Mouse (Mus musculus): ENCODE measurements around the gene Adora2a. TPM values are rescaled to one million over a fixed set of nuclear protein-coding genes. Genes with fewer than 3 reads are reported as not detected.
"Not testable (repeated sequence)": the region's sequence is repeated elsewhere in the genome, so short reads cannot be mapped to it uniquely, and the experiment has no call there.

Adora2a gene
- polyA plus RNA-seq, 1 experiment from 2014 or later: 3.0 TPM

DNA sequence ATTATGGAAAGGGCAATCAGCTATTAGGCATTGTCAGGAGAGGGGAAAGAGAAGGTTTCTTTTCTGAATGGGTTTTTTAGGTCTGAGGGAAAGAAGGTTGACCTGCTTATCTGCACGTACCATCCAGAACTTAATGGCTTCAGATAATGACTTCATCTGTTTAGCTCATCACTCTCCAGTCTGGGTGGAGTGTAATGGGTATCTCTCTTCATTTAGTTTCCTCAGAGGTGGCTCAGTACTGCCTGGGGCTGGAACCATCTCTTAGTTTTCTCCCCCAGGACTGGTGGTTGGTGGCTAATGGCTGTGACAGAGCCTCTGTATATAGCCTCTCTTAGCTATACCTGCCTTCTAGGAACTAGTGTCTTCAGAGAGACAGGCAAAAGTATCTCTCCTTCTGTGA is 25.3 kb upstream of the Adora2a start:
- DNase-seq (ENCODE audit: low spot score): no peak
- WGBS: 77% methylated on average over 1 of the region's 1 CpGs
- Histone ChIP-seq H3K4me2 (ENCODE audit: low read length) (no peak overlapping the region), H3K27ac (ENCODE audit: low read depth) (no peak overlapping the region), H3K36me3 (ENCODE audit: control insufficient read depth, insufficient read depth, low read length) (peaks cover 56% of the 10 kb centered on the region), H3K4me3 (ENCODE audit: low read depth, low read length) (no peak overlapping the region), H3K9me3 (ENCODE audit: control insufficient read depth, low read length) (no peaks in the 10 kb centered on the region), H3K4me1 (replicated peaks; ENCODE audit: control insufficient read depth, insufficient read depth, low read length) (no peaks in the 10 kb centered on the region), H3K27me3 (replicated peaks; ENCODE audit: control insufficient read depth, insufficient read depth, low read length) (no peaks in the 10 kb centered on the region), H3K9ac (ENCODE audit: low read length) (no peak overlapping the region)
- no peak for ATAC-seq (replicated peaks; ENCODE audit: low FRiP score, low TSS enrichment, low read depth)

GRCm38 (mm10) chr10:75292206-75292605 is 24.5 kb upstream of the Adora2a start:
- ATAC-seq (replicated peaks; ENCODE audit: low FRiP score, low TSS enrichment, low read depth); H3K4me3 ChIP-seq (ENCODE audit: low read depth, low read length); H3K27ac ChIP-seq (ENCODE audit: low read depth); H3K4me1 ChIP-seq (replicated peaks; ENCODE audit: control insufficient read depth, insufficient read depth, low read length); H3K9me3 ChIP-seq (ENCODE audit: control insufficient read depth, low read length); H3K27me3 ChIP-seq (replicated peaks; ENCODE audit: control insufficient read depth, insufficient read depth, low read length); H3K4me2 ChIP-seq (ENCODE audit: low read length); H3K9ac ChIP-seq (ENCODE audit: low read length); DNase-seq (ENCODE audit: low spot score): not testable (repeated sequence)
- peaks cover 55% of the 10 kb centered on the region for H3K36me3 ChIP-seq (ENCODE audit: control insufficient read depth, insufficient read depth, low read length)
- 90% methylated on average over 8 of the region's 8 CpGs for WGBS

DNA sequence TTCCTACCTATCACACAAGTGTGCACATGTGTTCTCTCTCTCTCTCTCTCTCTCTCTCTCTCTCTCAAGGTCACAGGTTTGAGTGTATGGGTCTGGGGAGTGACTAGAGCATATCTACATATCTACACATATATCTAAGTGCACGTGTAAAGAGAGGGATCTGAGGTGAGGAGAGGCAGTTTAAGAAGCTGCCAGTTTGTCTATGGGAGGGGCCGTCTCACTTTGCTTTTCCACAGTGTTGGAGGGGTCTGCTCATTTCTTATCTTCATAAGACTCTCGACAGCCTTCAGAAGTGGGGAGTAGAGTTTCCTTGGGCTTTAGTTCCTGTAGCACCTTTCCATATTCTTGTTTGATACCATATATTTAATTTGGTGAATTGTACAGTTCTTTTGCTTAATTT is 23.4 kb upstream of the Adora2a start:
- ATAC-seq (replicated peaks; ENCODE audit: low FRiP score, low TSS enrichment, low read depth): no peak
- Histone ChIP-seq H3K9me3 (ENCODE audit: control insufficient read depth, low read length) (no peaks in the 10 kb centered on the region), H3K4me3 (ENCODE audit: low read depth, low read length) (no peak overlapping the region), H3K27ac (ENCODE audit: low read depth) (no peak overlapping the region), H3K9ac (ENCODE audit: low read length) (no peak overlapping the region), H3K36me3 (ENCODE audit: control insufficient read depth, insufficient read depth, low read length) (peaks cover 59% of the 10 kb centered on the region), H3K27me3 (replicated peaks; ENCODE audit: control insufficient read depth, insufficient read depth, low read length) (no peaks in the 10 kb centered on the region), H3K4me2 (ENCODE audit: low read length) (no peak overlapping the region), H3K4me1 (replicated peaks; ENCODE audit: control insufficient read depth, insufficient read depth, low read length) (no peaks in the 10 kb centered on the region)
- WGBS: 67% methylated on average over 3 of the region's 3 CpGs
- DNase-seq (ENCODE audit: low spot score): peak; percentile 15

DNA sequence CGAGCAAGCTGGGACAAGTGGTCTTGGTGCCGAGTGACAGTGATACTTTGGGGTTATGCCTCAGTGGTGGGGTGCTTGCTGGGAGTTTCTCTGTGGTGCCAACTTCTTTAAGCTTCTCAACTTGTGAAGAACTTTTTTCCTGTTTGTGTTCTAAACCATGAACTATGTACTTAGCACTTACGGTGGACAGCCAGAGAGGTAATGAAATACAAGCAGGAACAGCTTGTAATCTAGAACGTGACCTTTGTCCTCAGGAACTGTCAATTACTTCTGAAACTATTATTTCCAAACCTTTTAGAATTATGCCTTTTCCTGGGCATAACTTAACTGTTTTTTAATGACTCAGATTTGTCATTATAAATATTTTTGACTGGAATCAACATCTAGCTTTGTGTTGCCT is 22.3 kb upstream of the Adora2a start:
- H3K4me3 ChIP-seq (ENCODE audit: low read depth, low read length): no peak overlapping the region
- H3K4me2 ChIP-seq (ENCODE audit: low read length): no peak overlapping the region
- DNase-seq (ENCODE audit: low spot score): no peak
- H3K27ac ChIP-seq (ENCODE audit: low read depth): no peak overlapping the region
- no peaks in the 10 kb centered on the region for H3K9me3 ChIP-seq (ENCODE audit: control insufficient read depth, low read length)
- H3K36me3 ChIP-seq (ENCODE audit: control insufficient read depth, insufficient read depth, low read length): peaks cover 58% of the 10 kb centered on the region; the same call in 1 of the 2 replicates
- no peak overlapping the region for H3K9ac ChIP-seq (ENCODE audit: low read length)
- 72% methylated on average over 4 of the region's 4 CpGs for WGBS
- H3K27me3 ChIP-seq (replicated peaks; ENCODE audit: control insufficient read depth, insufficient read depth, low read length): no peaks in the 10 kb centered on the region
- H3K4me1 ChIP-seq (replicated peaks; ENCODE audit: control insufficient read depth, insufficient read depth, low read length): no peaks in the 10 kb centered on the region
- no peak for ATAC-seq (replicated peaks; ENCODE audit: low FRiP score, low TSS enrichment, low read depth)

DNA sequence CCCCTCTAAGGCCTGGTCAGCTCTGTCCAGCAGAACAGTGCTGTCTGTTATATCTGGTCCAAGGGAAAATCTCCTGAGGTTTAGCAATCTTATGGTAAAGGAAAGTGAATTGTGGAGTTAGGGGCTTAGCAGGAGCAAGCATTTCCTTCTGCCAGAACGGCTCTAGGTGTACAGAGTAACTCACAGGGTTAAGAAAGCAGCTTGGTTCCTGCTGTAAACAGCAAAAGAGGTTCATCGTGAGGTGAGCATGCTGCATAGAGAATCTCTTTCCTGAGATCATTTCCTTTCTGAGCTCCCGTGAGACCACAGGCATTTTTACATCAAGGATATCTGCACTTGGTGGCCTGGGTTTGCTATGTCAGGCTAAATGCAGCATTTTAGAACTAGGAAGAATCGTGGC is 21.8 kb upstream of the Adora2a start:
- DNase-seq (ENCODE audit: low spot score): peak; percentile 42
- Histone ChIP-seq H3K9ac (ENCODE audit: low read length) (no peak overlapping the region), H3K4me3 (ENCODE audit: low read depth, low read length) (no peak overlapping the region), H3K36me3 (ENCODE audit: control insufficient read depth, insufficient read depth, low read length) (peaks cover 52% of the 10 kb centered on the region; the same call in 1 of the 2 replicates), H3K27ac (ENCODE audit: low read depth) (no peak overlapping the region), H3K27me3 (replicated peaks; ENCODE audit: control insufficient read depth, insufficient read depth, low read length) (no peaks in the 10 kb centered on the region), H3K4me2 (ENCODE audit: low read length) (no peak overlapping the region), H3K4me1 (replicated peaks; ENCODE audit: control insufficient read depth, insufficient read depth, low read length) (peaks cover 4% of the 10 kb centered on the region; the same call in 1 of the 2 replicates), H3K9me3 (ENCODE audit: control insufficient read depth, low read length) (no peaks in the 10 kb centered on the region)
- ATAC-seq (replicated peaks; ENCODE audit: low FRiP score, low TSS enrichment, low read depth): no peak
- 65% methylated on average over 4 of the region's 4 CpGs for WGBS

DNA sequence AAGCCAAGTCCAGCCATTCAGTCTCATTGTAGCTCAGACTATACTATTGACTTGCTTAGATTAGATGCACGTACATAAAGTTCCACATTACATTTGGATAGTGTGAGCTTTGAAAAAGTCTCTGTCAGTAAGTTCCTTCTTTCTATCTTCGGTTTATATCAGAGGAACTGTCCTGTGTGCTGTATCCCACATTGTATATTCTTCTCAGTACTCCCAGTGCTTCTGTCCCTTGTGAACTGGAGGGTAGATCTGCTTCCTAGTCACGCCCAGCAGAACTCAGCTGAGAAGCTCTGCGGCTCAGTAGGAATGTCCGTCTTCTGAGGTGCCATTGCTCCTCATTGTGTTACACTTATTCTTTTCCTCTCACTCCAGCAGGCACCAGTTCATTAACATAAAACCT is 18.1 kb upstream of the Adora2a start:
- ATAC-seq (replicated peaks; ENCODE audit: low FRiP score, low TSS enrichment, low read depth): no peak
- 93% methylated on average over 5 of the region's 5 CpGs for WGBS
- Histone ChIP-seq H3K9ac (ENCODE audit: low read length) (no peak overlapping the region), H3K4me1 (replicated peaks; ENCODE audit: control insufficient read depth, insufficient read depth, low read length) (peaks cover 4% of the 10 kb centered on the region; the same call in 1 of the 2 replicates), H3K27ac (ENCODE audit: low read depth) (no peak overlapping the region), H3K9me3 (ENCODE audit: control insufficient read depth, low read length) (no peaks in the 10 kb centered on the region), H3K36me3 (ENCODE audit: control insufficient read depth, insufficient read depth, low read length) (peaks cover 43% of the 10 kb centered on the region), H3K4me3 (ENCODE audit: low read depth, low read length) (no peak overlapping the region), H3K4me2 (ENCODE audit: low read length) (no peak overlapping the region), H3K27me3 (replicated peaks; ENCODE audit: control insufficient read depth, insufficient read depth, low read length) (no peaks in the 10 kb centered on the region)
- no peak for DNase-seq (ENCODE audit: low spot score)

GRCm38 (mm10) chr10:75299785-75300418 is 16.8 kb upstream of the Adora2a start:
- Histone ChIP-seq H3K4me2 (ENCODE audit: low read length) (no peak overlapping the region), H3K9ac (ENCODE audit: low read length) (no peak overlapping the region), H3K27me3 (replicated peaks; ENCODE audit: control insufficient read depth, insufficient read depth, low read length) (no peaks in the 10 kb centered on the region), H3K4me1 (replicated peaks; ENCODE audit: control insufficient read depth, insufficient read depth, low read length) (peaks cover 4% of the 10 kb centered on the region; the same call in 1 of the 2 replicates), H3K9me3 (ENCODE audit: control insufficient read depth, low read length) (no peaks in the 10 kb centered on the region), H3K4me3 (ENCODE audit: low read depth, low read length) (no peak overlapping the region), H3K27ac (ENCODE audit: low read depth) (no peak overlapping the region), H3K36me3 (ENCODE audit: control insufficient read depth, insufficient read depth, low read length) (peaks cover 43% of the 10 kb centered on the region)
- DNase-seq (ENCODE audit: low spot score): peak; percentile 70
- ATAC-seq (replicated peaks; ENCODE audit: low FRiP score, low TSS enrichment, low read depth): no peak; the same call in 1 of the 2 replicates
- 62% methylated on average over 5 of the region's 5 CpGs for WGBS

GRCm38 (mm10) chr10:75301195-75301806 is 15.4 kb upstream of the Adora2a start:
- ATAC-seq (replicated peaks; ENCODE audit: low FRiP score, low TSS enrichment, low read depth) (no peak), DNase-seq (ENCODE audit: low spot score) (no peak)
- Histone ChIP-seq H3K27ac (ENCODE audit: low read depth) (no peak overlapping the region), H3K9ac (ENCODE audit: low read length) (no peak overlapping the region), H3K4me2 (ENCODE audit: low read length) (no peak overlapping the region), H3K27me3 (replicated peaks; ENCODE audit: control insufficient read depth, insufficient read depth, low read length) (no peaks in the 10 kb centered on the region), H3K4me1 (replicated peaks; ENCODE audit: control insufficient read depth, insufficient read depth, low read length) (peaks cover 4% of the 10 kb centered on the region; the same call in 1 of the 2 replicates), H3K4me3 (ENCODE audit: low read depth, low read length) (no peak overlapping the region), H3K9me3 (ENCODE audit: control insufficient read depth, low read length) (no peaks in the 10 kb centered on the region), H3K36me3 (ENCODE audit: control insufficient read depth, insufficient read depth, low read length) (peaks cover 41% of the 10 kb centered on the region)
- WGBS: 93% methylated on average over 12 of the region's 12 CpGs

DNA sequence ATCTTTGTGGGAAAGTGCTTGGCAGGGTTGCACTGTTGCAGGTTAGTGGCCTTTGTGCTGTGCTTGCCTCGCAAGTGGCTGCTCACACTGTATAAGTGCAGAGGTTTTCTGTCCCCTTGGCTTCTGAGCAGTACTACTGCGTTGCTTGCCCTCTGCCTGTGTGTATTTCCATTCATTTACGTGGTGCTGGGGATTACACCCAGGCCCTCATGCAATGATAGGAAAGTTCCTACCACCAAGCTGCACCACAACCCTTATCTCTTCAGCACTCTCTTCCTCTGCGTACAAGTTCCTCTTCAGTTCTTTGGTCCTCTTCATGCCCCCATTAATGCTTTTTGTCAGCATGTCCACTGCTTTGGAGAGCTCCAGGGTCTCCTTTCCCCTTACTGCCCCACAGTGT is 14.7 kb upstream of the Adora2a start:
- DNase-seq (ENCODE audit: low spot score) (no peak), ATAC-seq (replicated peaks; ENCODE audit: low FRiP score, low TSS enrichment, low read depth) (no peak)
- H3K27ac ChIP-seq (ENCODE audit: low read depth): no peak overlapping the region
- peaks cover 47% of the 10 kb centered on the region for H3K36me3 ChIP-seq (ENCODE audit: control insufficient read depth, insufficient read depth, low read length)
- 89% methylated on average over 4 of the region's 4 CpGs for WGBS
- H3K9ac ChIP-seq (ENCODE audit: low read length): no peak overlapping the region
- H3K9me3 ChIP-seq (ENCODE audit: control insufficient read depth, low read length): no peaks in the 10 kb centered on the region
- H3K4me3 ChIP-seq (ENCODE audit: low read depth, low read length): no peak overlapping the region
- H3K4me1 ChIP-seq (replicated peaks; ENCODE audit: control insufficient read depth, insufficient read depth, low read length): peaks cover 4% of the 10 kb centered on the region; the same call in 1 of the 2 replicates
- no peak overlapping the region for H3K4me2 ChIP-seq (ENCODE audit: low read length)
- H3K27me3 ChIP-seq (replicated peaks; ENCODE audit: control insufficient read depth, insufficient read depth, low read length): no peaks in the 10 kb centered on the region

All from intestine, embryonic 14.5 days (tissue).